Mouse (Mus musculus): ENCODE measurements around the gene Pcyt2.

DNA sequence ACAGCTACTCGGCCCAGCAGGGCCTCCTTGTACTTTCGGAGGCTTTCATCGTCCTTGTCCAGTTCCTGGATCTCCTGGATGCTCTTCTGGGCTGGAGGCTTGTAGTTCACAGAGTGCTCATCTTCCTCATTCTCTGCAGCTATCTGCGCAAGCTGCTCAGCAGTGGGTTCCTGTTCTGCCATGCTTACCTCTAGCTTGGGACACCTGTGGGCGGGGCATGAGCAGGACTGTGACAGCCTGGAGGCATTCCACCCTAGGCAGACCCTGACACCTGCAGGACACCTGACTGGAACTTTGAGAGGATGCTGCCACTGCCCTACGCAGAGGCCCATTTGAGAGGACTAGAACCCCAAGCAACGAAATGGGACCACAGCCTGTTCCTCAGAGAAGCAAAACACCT is 37.5 kb downstream of the Pcyt2 start:
- TF ChIP-seq CTCF (IDR thresholded peaks at IDR 0.05; ENCODE audit: insufficient read depth, low read depth, low read length) = no peak
- TF ChIP-seq POLR2A (IDR thresholded peaks at IDR 0.05; ENCODE audit: insufficient read depth, low read depth, low read length) = no peak
